Mouse (Mus musculus) adipocyte (in vitro differentiated cells): ENCODE measurements around the gene Rad51b.

Experiments used
- DNase-seq: peaks from one replicate; pipeline ENCODE4 v3.0.0-alpha.2; 2016; ENCODE audit warnings: low spot score

Rad51b gene

GRCm38 (mm10) chr12:79492175-79492574 is 195.1 kb downstream of the Rad51b start:
- DNase-seq = no peak

DNA sequence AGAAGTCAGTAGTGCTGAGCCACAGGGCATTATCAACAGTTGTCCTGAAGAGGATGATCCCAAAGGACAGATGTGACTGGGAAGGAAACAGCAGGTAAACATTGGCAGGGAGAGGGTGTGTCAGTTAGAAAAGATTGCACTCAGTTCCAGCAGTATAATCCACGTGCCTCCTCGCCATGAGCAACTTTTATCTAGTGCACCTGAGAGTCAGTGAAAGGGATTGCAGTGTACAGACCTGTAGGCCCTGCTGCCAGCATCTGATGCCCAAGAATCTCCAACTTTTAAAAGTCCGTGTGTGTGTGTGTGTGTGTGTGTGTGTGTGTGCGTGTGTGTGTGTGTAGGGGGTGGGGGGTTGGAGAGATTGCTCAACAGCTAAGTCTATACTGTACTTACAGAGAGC is 195.5 kb downstream of the Rad51b start:
- DNase-seq = no peak

DNA sequence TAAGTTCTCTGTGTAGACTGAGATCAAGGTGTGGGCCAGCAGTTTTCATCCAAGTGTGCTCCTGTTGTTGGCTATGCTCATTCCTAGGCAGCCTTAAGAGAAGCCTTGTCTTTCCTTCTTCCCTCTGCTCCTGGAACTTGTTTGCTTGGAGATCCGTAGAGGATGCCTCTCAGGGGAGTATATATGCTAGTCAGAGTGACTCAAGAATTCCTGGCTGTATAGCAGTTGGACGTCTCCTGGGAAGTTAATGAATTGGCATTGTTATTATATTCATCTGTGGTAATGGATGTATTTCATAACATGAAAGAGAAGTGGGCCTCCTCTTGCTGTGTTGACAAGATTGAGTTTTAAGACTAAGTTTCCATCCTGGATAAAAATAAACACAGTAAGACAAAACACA is 196.4 kb downstream of the Rad51b start:
- DNase-seq = peak; percentile 31

GRCm38 (mm10) chr12:79498326-79498725 is 201.2 kb downstream of the Rad51b start:
- no peak for DNase-seq

GRCm38 (mm10) chr12:79499809-79500208 is 202.7 kb downstream of the Rad51b start:
- no peak for DNase-seq

GRCm38 (mm10) chr12:79501877-79502276 is 204.8 kb downstream of the Rad51b start:
- DNase-seq = no peak

- DNase-seq = no peak
These were observed 205.9 kb downstream of the Rad51b start for GRCm38 (mm10) chr12:79502862-79503581.

DNA sequence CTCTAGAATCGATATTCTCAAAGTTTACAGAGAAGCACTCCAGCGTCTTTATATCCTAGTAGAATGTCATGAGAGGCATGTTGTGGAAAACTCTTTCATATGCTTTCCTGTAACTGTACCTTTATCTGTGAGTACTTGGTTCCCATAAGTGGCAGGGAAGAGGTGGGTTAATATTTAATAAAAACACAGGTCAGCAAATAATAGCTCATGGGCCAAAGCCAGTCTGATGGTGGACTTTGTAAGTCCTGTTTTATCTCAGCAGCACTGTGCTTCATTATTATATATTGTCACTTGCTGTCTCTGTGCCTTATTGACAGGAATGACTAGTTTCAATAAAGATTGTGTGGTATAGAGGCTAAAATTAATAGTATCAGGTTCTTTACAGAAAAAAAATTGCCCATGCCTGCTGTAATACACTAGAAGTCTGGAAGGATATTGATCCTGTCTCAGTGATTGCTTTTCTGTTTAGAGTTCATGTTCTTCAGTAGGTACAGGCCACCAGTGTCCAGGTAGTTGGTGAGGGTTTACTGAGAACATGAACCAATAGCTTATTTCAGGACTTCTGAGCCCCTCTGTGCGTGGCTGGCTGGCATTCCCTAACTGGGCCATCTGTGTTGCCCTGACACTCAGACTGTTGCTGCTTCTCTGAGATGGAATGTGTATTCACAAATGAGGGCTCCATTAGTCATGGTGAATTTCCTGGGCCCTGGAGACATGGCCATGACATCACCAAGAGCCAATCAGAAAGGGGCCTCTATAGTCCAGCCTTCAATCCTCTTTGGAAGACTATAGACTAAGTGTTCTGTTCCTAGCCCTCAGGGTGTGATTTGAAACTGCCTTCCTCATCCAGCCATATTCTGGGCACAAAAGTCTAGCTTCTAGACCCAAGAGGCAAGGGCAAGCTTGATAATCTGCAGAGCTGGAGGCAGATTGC is 206.8 kb downstream of the Rad51b start:
- peak; percentile 51 for DNase-seq

- DNase-seq = no peak
These were observed 207.6 kb downstream of the Rad51b start for GRCm38 (mm10) chr12:79504641-79505040.

DNA sequence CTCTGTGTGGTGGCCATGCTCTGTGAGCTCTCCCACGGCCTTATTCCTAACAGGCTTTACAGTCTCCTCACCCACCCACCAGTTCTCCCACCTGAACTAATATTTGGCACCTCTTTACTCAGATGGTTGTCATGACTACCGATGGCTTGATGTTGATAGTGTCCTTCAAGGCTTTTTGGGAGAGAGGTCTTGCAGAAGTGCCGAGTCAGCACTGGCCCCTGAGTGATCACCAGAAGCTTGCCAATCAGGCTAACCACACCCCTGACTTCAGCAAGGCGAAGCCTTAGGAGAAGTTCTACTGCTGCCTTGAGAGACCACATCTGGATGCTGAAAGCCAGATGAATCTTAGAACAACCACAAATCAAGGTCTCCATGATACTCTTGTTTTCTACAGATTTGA is 209.3 kb downstream of the Rad51b start:
- DNase-seq = peak; percentile 30

- peak; percentile 22 for DNase-seq
These were observed 210.1 kb downstream of the Rad51b start for GRCm38 (mm10) chr12:79507141-79507681.

- peak; percentile 92 for DNase-seq
These were observed 214.5 kb downstream of the Rad51b start for GRCm38 (mm10) chr12:79511454-79512204.

- DNase-seq = peak; percentile 30
These were observed 215.3 kb downstream of the Rad51b start for GRCm38 (mm10) chr12:79512205-79512886.

- DNase-seq = no peak
These were observed 216.1 kb downstream of the Rad51b start for GRCm38 (mm10) chr12:79512982-79513681.

DNA sequence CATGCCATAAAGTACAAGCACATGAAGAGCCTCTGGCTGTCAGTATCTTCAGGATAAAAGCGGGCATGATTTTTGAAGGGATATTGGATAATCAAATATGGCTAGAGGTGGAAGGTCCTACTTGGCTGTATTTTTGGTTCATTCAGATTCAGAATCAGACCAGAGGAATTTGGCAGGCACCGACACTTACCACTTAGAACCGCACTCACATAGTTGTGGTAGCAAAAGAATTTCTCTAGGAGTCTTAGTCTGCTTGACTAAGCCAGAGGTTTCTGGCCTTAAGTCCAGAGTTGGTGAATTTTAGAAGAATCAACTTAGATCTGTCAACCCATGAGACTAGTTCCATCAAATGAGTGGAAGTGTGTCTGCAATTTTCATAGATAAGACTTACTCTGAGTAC is 217.6 kb downstream of the Rad51b start:
- DNase-seq = peak; percentile 57

DNA sequence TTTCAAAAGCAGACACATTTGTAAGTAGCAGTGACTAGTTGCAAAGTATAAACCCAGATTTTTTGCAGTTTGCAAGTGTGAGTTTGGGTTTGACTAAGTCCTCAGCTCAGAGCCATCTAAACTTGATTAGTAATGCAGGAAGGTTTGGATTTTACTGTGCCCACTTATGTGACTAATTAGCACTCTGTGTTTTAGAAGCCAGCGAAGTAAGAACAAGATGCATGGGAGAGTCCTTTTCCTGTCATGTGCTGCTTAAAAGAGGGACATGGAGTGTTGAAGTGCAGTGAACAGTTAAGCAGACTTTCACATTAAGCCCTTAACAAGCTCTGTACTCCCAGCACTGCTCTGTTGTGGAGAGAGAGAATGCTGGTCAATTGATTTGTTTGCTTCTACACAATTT is 225.3 kb downstream of the Rad51b start:
- no peak for DNase-seq

GRCm38 (mm10) chr12:79524941-79525871 is 228.1 kb downstream of the Rad51b start:
- peak; percentile 37 for DNase-seq

DNA sequence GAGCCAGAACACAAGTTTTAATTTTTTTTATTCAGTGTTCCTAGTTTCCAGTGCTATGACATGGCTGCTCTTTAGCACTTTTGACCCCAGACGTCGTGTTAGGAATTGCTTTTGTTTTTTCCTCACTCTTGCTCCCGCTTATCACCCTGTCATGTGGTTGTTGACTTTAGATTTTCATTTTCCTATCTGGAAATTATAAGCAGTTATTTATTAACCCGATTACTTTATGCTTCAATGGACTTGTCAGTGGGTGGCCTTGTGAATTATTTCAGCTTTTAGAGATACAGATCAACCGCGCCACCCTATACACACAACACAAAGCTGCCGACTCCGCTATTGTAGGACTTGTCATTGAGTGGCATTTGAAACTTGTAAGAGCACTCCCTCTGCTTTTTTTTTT is 228.8 kb downstream of the Rad51b start:
- DNase-seq = no peak

- DNase-seq = peak; percentile 53
These were observed 230.1 kb downstream of the Rad51b start for GRCm38 (mm10) chr12:79527222-79527621.
